Mouse (Mus musculus) adrenal gland, adult 8-10 months (tissue): Measurements from ENCODE around the gene Zdhhc24. TPM values are rescaled to one million over a fixed set of nuclear protein-coding genes. Genes with fewer than 3 reads are reported as not detected.

Experiments used
- DNase-seq: peaks from one replicate; pipeline ENCODE4 v3.0.0; 2022
- total RNA-seq, 4 experiments: library from RNA; stranded (reverse); gene quantifications; 2 replicates each; pipeline ENCODE4 v1.2.4; 2022

Zdhhc24 gene
- total RNA-seq, 4 experiments from 2014 or later, result 26.3 to 35.8 (median 29.2) TPM

GRCm38 (mm10) chr19:4879324-4879703, 846 bp downstream of the Zdhhc24 start:
- no peak for DNase-seq

- DNase-seq, result no peak
Observed at GRCm38 (mm10) chr19:4883961-4884360, 5.5 kb downstream of the Zdhhc24 start.

GRCm38 (mm10) chr19:4889791-4890190, 11.3 kb downstream of the Zdhhc24 start:
- no peak for DNase-seq

GRCm38 (mm10) chr19:4891798-4892197, 13.3 kb downstream of the Zdhhc24 start:
- no peak for DNase-seq

- DNase-seq, result no peak
Observed at GRCm38 (mm10) chr19:4896780-4897520, 18.5 kb downstream of the Zdhhc24 start.

GRCm38 (mm10) chr19:4898972-4899371, 20.5 kb downstream of the Zdhhc24 start:
- no peak for DNase-seq

GRCm38 (mm10) chr19:4899888-4900287, 21.4 kb downstream of the Zdhhc24 start:
- DNase-seq, result no peak

GRCm38 (mm10) chr19:4905979-4906794, 27.7 kb downstream of the Zdhhc24 start, which contains the start of gene Bbs1:
Gene Bbs1 (minus strand): TSS chr19:4906628.
- peak; percentile 55 for DNase-seq

GRCm38 (mm10) chr19:4908107-4908506, 29.6 kb downstream of the Zdhhc24 start:
- DNase-seq, result no peak

GRCm38 (mm10) chr19:4909376-4909775, 30.9 kb downstream of the Zdhhc24 start:
- DNase-seq, result no peak

GRCm38 (mm10) chr19:4915924-4916603, 37.6 kb downstream of the Zdhhc24 start:
- DNase-seq, result peak; percentile 56

- no peak for DNase-seq
Observed at GRCm38 (mm10) chr19:4916827-4917226, 38.4 kb downstream of the Zdhhc24 start.

GRCm38 (mm10) chr19:4919652-4920051, 41.2 kb downstream of the Zdhhc24 start:
- peak; percentile 59 for DNase-seq

- no peak for DNase-seq
Observed at GRCm38 (mm10) chr19:4925121-4925860, 46.8 kb downstream of the Zdhhc24 start.

- DNase-seq, result peak; percentile 99
Observed at GRCm38 (mm10) chr19:4927904-4928531, 49.5 kb downstream of the Zdhhc24 start, which contains the start of gene Dpp3. Gene Dpp3 (minus strand): TSS chr19:4928287.

GRCm38 (mm10) chr19:4928781-4929180, 50.3 kb downstream of the Zdhhc24 start:
- DNase-seq, result no peak

Other genes with a start within 250 kb of the Zdhhc24 start
- gene Gm960, start 180.0 kb upstream of the Zdhhc24 start, total RNA-seq, result 1 to 10 TPM in 1 of 4 experiments, under 1 TPM in 2, not detected in 1; 0.67 to 1.0 (median 0.94) TPM
- 1 to 10 TPM in 3 of 4 experiments, under 1 TPM in 1; 0.99 to 3.5 (median 1.6) TPM for gene Sptbn2, start 167.5 kb upstream of the Zdhhc24 start, total RNA-seq
- 10 to 100 TPM; 14.3 to 16.5 (median 16.1) TPM for gene Rbm4b, start 122.2 kb upstream of the Zdhhc24 start, total RNA-seq
- gene Rbm4, start 84.8 kb upstream of the Zdhhc24 start, total RNA-seq, result 10 to 100 TPM; 54.0 to 83.2 (median 62.0) TPM
- 10 to 100 TPM; 20.7 to 31.8 (median 24.4) TPM for gene Gm21992, start 67.1 kb upstream of the Zdhhc24 start, total RNA-seq
- 10 to 100 TPM; 43.7 to 64.6 (median 53.9) TPM for gene Rbm14, start 67.0 kb upstream of the Zdhhc24 start, total RNA-seq
- 100 to 1,000 TPM; 101 to 198 (median 175) TPM for gene Ccs, start 39.3 kb upstream of the Zdhhc24 start, total RNA-seq
- under 1 TPM; 0.15 to 0.59 (median 0.29) TPM for gene Ccdc87, start 39.3 kb upstream of the Zdhhc24 start, total RNA-seq
- 100 to 1,000 TPM; 412 to 672 (median 540) TPM for gene Ctsf, start 23.5 kb upstream of the Zdhhc24 start, total RNA-seq
- gene Actn3, start 759 bp upstream of the Zdhhc24 start, total RNA-seq, result 1 to 10 TPM in 1 of 4 experiments, under 1 TPM in 3; 0.46 to 1.5 (median 0.75) TPM
- gene Bbs1, start 28.0 kb downstream of the Zdhhc24 start, total RNA-seq, result 10 to 100 TPM in 2 of 4 experiments, 1 to 10 TPM in 2; 6.9 to 23.3 (median 12.5) TPM
- gene Dpp3, start 49.6 kb downstream of the Zdhhc24 start, total RNA-seq, result 100 to 1,000 TPM; 110 to 141 (median 132) TPM
- gene Peli3, start 64.5 kb downstream of the Zdhhc24 start, total RNA-seq, result 10 to 100 TPM; 10.9 to 19.5 (median 15.2) TPM
- gene Mrpl11, start 83.5 kb downstream of the Zdhhc24 start, total RNA-seq, result 10 to 100 TPM; 44.6 to 56.9 (median 53.6) TPM
- gene Npas4, start 111.6 kb downstream of the Zdhhc24 start, total RNA-seq, result under 1 TPM; 0.17 to 0.43 (median 0.32) TPM
- 1 to 10 TPM; 4.0 to 5.7 (median 4.5) TPM for gene Slc29a2, start 145.2 kb downstream of the Zdhhc24 start, total RNA-seq
- gene B4gat1, start 160.2 kb downstream of the Zdhhc24 start, total RNA-seq, result 10 to 100 TPM; 44.3 to 54.2 (median 51.8) TPM
- 1 to 10 TPM in 3 of 4 experiments, under 1 TPM in 1; 0.59 to 3.9 (median 1.9) TPM for gene AC124502.3, start 160.2 kb downstream of the Zdhhc24 start, total RNA-seq
- gene Brms1, start 162.7 kb downstream of the Zdhhc24 start, total RNA-seq, result 10 to 100 TPM; 30.0 to 40.1 (median 33.6) TPM
- 1 to 10 TPM; 4.1 to 8.1 (median 7.7) TPM for gene Rin1, start 171.8 kb downstream of the Zdhhc24 start, total RNA-seq
- gene Cd248, start 189.4 kb downstream of the Zdhhc24 start, total RNA-seq, result 10 to 100 TPM in 1 of 4 experiments, 1 to 10 TPM in 3; 8.9 to 11.8 (median 9.2) TPM
- 1 to 10 TPM; 2.1 to 2.8 (median 2.6) TPM for gene Tmem151a, start 206.9 kb downstream of the Zdhhc24 start, total RNA-seq
- gene Yif1a, start 209.9 kb downstream of the Zdhhc24 start, total RNA-seq, result 10 to 100 TPM; 58.5 to 79.0 (median 62.9) TPM
- gene Cnih2, start 219.9 kb downstream of the Zdhhc24 start, total RNA-seq, result 1 to 10 TPM; 1.5 to 3.2 (median 2.6) TPM
- gene Rab1b, start 228.4 kb downstream of the Zdhhc24 start, total RNA-seq, result 100 to 1,000 TPM; 184 to 206 (median 197) TPM
- 10 to 100 TPM; 54.5 to 66.9 (median 61.4) TPM for gene Klc2, start 239.9 kb downstream of the Zdhhc24 start, total RNA-seq